Mouse (Mus musculus) liver, postnatal 0 days (tissue): ENCODE data around the gene Pear1.

Experiments
- CTCF ChIP-seq: sonication (generic); IDR thresholded peaks from 2 replicates; pipeline ENCODE4 v1.5.1; 2016; ENCODE audit warnings: antibody characterized with exemption, low read depth
- EP300 ChIP-seq: IDR thresholded peaks from 2 replicates; pipeline ENCODE4 v1.6.1; 2016; ENCODE audit warnings: antibody characterized with exemption, low read depth, mild to moderate bottlenecking

- TF ChIP-seq CTCF (peak; percentile 88), EP300 (no peak)
Measured at GRCm38 (mm10) chr3:87859813-87860212, 35.7 kb upstream of the Pear1 start.
